Mouse (Mus musculus) NIH3T3 (cell line): ENCODE measurements at regions not wholly inside any gene's neighbourhood (a gene's known extent, or its start where the extent isn't known, plus 50 kb on each side); places are given as distances from the start of the nearest gene placed in this dataset.

ENCODE experiments used
- DNase-seq: peaks from one replicate; pipeline ENCODE4 v3.0.0-alpha.2; 2012; ENCODE audit warnings: low read depth

DNA sequence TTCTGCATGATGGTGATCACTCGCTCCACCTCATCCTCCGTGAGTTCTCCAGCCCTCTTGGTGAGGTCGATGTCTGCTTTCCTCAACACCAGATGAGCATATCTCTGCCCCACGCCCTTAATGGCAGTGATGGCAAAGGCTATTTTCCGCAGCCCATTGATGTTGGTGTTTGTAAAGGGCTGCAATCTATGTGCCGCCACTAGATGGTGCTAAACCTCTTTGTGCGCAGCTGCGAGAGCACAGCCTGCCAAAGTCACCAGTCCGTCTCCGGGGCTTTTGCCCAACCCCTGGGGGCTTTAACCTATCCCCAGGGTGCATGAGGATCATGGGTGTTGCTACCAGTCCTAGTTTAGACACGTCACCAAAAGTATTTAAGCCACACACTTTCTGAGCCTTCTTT is 140.9 kb upstream of the Cts3 start:
- peak; percentile 22 for DNase-seq

DNA sequence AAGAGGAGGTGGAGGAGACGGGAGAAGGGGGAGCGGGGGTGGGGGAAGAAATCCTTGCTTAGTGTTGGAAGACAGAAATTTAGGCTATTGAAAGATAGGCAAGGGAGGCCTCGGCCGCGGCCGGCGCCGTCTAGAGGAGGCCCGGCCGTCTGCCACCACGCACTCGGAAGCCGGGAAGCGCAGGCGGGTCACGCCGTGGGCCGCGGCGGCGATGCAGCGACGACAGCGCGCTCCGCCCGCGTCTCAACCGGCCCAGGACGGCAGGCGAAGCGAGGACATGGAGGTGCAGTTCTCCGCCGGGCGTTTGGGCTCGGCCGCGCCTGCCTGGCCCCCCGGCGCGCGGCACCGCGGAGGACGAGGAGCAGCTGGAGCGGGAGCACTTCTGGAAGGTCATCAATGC is 95.8 kb upstream of the Cts3 start:
- no peak for DNase-seq
